Mouse (Mus musculus): ENCODE data around the gene Vmn1r135.
"Not testable (repeated sequence)": the region's sequence is repeated elsewhere in the genome, so short reads cannot be mapped to it uniquely, and the experiment has no call there.

The Vmn1r135 gene

GRCm38 (mm10) chr7:21832051-21832450, at the start of gene Vmn1r135:
TSS of gene Vmn1r135 (plus strand) at chr7:21832351.
- not testable (repeated sequence) for DNase-seq

GRCm38 (mm10) chr7:21796628-21797027, 35.5 kb upstream of the Vmn1r135 start, which contains the start of gene Gm4177:
TSS of gene Gm4177 (minus strand) at chr7:21796728.
- not testable (repeated sequence) for DNase-seq

DNA sequence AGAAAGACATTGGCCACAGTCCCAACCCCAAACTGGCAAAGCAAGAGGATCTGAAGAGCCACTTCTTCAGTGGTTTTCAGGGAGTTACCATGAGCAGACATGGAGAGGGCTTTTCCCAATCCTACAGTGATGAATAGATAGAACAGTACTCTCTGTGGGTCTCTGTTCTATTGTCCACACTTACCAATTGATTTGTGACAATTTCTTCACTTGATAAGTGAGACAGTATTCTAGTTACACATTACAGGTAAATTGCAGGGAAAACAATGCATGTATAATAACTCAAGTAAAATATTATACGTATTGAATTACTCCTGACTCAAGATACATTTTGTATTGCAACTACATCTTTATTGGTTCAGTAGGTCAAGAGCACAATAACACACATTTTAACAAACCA, 12.0 kb downstream of the Vmn1r135 start, which contains the start of gene Gm5725:
Gm5725 (minus strand) TSS at position 101 of the 400 bp plus-strand sequence.
- not testable (repeated sequence) for DNase-seq
